Mouse (Mus musculus): ENCODE measurements around the gene Dnajc8. TPM values are rescaled to one million over a fixed set of nuclear protein-coding genes. Genes with fewer than 3 reads are reported as not detected.

Gene Dnajc8
- polyA plus RNA-seq, 1 experiment from 2014 or later, result 130 TPM

DNA sequence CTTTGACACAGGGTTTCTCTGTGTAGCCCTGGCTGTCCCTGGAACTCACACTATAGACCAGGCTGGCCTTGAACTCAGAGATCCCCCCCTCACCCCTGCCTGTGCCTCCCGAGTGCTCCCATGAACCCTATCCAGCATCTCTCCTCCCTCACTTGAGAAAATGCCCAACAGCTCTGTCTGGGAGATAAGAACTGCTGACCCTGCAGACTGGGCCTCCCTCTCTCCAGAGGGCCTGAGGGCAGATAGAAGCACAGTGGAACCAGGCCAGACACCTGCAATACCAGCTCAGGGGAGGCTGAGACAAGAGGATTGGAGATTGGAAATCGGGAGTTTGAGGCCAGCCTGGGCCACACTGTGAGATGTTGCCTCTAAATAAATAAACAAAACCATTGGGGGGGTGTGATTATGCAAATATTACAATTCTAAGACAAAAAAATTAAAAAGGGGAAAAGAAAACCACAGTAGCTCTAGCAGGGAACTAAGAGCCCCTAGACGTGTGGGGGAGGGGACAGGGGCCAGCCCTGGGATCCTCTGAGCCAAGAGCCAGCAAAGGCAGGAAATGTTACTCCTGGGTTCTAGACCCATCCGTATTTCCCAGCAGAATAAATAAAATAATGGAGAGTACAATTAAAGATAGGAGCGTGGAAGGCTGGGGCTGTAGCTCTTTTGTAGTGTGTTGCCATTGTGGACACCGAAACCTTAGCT, 30.2 kb upstream of the Dnajc8 start:
- Histone ChIP-seq H3K27ac (ENCODE audit: poor library complexity, severe bottlenecking) (no peak overlapping the region), H3K4me2 (no peak overlapping the region), H3K9ac (no peak overlapping the region), H3K9me3 (replicated peaks) (no peaks in the 10 kb centered on the region), H3K36me3 (peaks cover 6% of the 10 kb centered on the region; the same call in 1 of the 2 replicates), H3K4me1 (replicated peaks) (peaks cover 29% of the 10 kb centered on the region), H3K4me3 (no peak overlapping the region), H3K27me3 (replicated peaks) (no peaks in the 10 kb centered on the region)
- no peak for ATAC-seq (ENCODE audit: insufficient number of reproducible peaks, low FRiP score)
- 53% methylated on average over 6 of the region's 6 CpGs for WGBS

DNA sequence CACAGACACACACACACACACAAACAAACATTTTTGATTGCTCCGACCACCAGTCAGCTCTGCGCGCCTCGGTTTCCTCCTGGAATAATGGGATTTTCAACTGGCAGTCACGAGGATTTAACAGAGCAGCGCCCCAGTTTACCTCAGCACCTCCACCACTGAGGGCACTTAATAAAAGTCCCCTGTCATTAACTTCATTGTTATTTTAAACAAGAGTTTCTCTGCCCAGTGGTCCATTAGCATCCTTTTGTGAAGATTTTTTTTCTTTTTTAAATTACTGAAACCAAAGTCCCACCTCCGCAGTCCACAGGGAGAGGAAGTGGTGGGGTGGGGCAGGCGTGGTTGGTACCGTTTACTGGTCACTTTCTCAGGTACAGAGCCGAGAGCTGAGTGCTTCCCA, 29.6 kb upstream of the Dnajc8 start:
- peaks cover 3% of the 10 kb centered on the region; the same call in 1 of the 2 replicates for H3K36me3 ChIP-seq
- H3K27me3 ChIP-seq (replicated peaks), result no peaks in the 10 kb centered on the region
- H3K4me3 ChIP-seq, result no peak overlapping the region
- H3K4me1 ChIP-seq (replicated peaks), result peaks cover 29% of the 10 kb centered on the region
- H3K9ac ChIP-seq, result no peak overlapping the region
- no peak for ATAC-seq (ENCODE audit: insufficient number of reproducible peaks, low FRiP score)
- WGBS, result 62% methylated on average over 10 of the region's 10 CpGs
- H3K4me2 ChIP-seq, result no peak overlapping the region
- H3K27ac ChIP-seq (ENCODE audit: poor library complexity, severe bottlenecking), result no peak overlapping the region
- H3K9me3 ChIP-seq (replicated peaks), result no peaks in the 10 kb centered on the region

DNA sequence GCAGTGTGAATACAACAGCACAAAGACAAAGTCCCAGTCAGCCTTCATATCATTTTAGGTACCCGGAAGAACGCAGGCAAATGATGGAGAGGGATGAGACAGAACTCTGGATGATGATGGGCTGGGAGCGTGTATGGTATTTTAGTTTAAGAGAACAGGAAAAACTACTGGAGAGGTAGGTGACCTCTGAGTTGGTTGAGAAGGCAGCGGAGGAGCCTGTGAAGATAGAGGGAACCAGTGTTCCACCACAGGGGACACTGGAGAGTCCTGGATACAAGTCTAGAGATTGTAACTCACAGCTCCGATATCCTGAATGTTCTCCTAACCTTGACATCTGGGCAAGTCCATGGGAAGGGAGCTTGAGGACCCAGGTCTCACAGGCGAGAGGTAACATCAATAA, 29.1 kb upstream of the Dnajc8 start:
- Histone ChIP-seq H3K4me3 (no peak overlapping the region), H3K4me1 (replicated peaks) (peaks cover 29% of the 10 kb centered on the region), H3K27me3 (replicated peaks) (no peaks in the 10 kb centered on the region), H3K9ac (no peak overlapping the region), H3K27ac (ENCODE audit: poor library complexity, severe bottlenecking) (no peak overlapping the region), H3K4me2 (no peak overlapping the region), H3K36me3 (no peaks in the 10 kb centered on the region), H3K9me3 (replicated peaks) (no peaks in the 10 kb centered on the region)
- ATAC-seq (ENCODE audit: insufficient number of reproducible peaks, low FRiP score), result no peak
- WGBS, result 79% methylated on average over 6 of the region's 6 CpGs

DNA sequence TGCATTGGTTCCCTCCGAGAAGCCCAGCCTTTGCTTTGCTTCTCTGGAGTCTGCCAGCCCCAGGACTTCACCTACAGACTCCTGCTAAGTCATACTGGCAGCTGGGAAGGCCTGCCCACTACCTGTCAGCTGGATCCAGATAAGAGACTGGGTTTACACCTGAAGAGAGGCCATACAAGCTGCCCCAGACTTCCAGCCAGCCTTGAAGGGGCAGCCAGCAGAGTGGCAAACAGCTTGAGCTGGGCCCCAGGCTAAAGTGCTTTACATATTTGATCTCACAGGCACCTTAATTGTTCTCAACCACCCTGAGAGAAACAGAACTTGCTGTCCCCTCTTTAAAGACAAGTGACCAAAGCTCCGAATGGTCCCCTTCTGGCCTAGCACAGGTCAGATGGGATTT, 28.1 kb upstream of the Dnajc8 start:
- peak overlapping the region; percentile 29; the same call in 1 of the 2 replicates for H3K9ac ChIP-seq
- no peaks in the 10 kb centered on the region for H3K36me3 ChIP-seq
- H3K9me3 ChIP-seq (replicated peaks), result no peaks in the 10 kb centered on the region
- no peak overlapping the region for H3K27ac ChIP-seq (ENCODE audit: poor library complexity, severe bottlenecking)
- ATAC-seq (ENCODE audit: insufficient number of reproducible peaks, low FRiP score), result no peak
- H3K4me1 ChIP-seq (replicated peaks), result peaks cover 29% of the 10 kb centered on the region
- no peak overlapping the region for H3K4me2 ChIP-seq
- H3K27me3 ChIP-seq (replicated peaks), result no peaks in the 10 kb centered on the region
- 38% methylated on average over 2 of the region's 2 CpGs for WGBS
- no peak overlapping the region for H3K4me3 ChIP-seq

DNA sequence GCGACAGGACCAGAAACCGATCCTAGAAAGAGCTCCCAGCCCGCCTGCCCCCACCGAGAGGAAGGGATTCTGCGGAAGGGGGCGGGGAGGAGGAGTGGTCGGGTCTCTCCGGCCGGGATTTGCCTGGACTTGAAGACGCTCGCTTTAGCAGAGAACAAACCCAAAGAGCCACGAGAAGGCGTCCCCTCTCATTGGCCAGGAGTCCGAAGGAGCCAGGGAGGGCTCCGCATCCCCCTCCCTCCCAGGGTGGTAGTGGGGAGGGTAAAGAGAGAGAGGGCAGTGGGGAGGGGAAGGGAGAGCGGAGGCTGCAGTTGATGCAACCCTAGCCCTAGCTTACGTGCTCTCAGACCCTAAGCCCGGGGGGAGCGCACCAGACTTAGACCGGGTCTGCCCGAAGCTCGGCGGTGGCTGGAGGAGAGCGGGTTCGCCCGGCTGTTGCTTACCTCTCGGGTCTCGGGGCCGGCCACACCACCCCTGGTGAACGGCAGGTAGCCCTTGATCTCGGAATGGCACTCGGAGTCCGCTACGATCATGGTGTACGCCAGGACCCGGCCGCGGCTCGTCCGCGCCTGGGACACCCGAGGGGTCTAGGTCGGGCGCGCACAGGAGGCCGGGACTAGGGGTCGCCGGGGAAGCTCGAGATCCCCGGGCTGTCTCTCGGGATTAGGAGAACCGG, 25.6 kb upstream of the Dnajc8 start:
- peak; percentile 68 for ATAC-seq (ENCODE audit: insufficient number of reproducible peaks, low FRiP score)
- H3K4me2 ChIP-seq, result peak overlapping the region; percentile 76
- H3K4me1 ChIP-seq (replicated peaks), result peaks cover 39% of the 10 kb centered on the region
- peak overlapping the region; percentile 85 for H3K4me3 ChIP-seq
- H3K27ac ChIP-seq (ENCODE audit: poor library complexity, severe bottlenecking), result peak overlapping the region; percentile 74
- H3K27me3 ChIP-seq (replicated peaks), result no peaks in the 10 kb centered on the region
- under 1% methylated on average over 52 of the region's 52 CpGs for WGBS
- H3K36me3 ChIP-seq, result no peaks in the 10 kb centered on the region
- peak overlapping the region; percentile 83 for H3K9ac ChIP-seq
- no peaks in the 10 kb centered on the region for H3K9me3 ChIP-seq (replicated peaks)

DNA sequence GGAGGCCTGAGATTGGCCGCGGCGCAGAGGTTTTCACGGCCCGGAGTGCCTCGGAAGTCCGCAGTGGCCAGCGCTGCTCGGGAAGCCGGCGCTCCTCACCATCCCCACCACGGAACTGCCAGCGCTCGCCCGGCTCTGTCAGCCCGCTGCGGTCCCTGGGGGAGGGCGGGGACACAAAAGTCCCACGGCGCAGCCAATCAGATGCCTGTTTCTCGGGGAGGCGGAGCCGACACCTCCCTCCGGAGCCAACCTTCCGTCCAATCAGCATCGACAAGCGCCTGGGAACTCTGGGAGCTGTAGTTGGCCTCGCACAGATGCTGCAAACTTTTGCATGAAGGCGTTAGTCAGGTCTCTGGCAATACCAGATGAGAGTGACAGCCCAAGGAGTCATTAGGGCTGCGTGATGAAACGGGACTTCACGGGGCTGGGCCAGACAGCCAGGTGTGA, 25.0 kb upstream of the Dnajc8 start, which contains the start of gene Sesn2:
Gene Sesn2, minus strand, starts transcription at position 150 of the 447 bp plus-strand sequence.
- ATAC-seq (ENCODE audit: insufficient number of reproducible peaks, low FRiP score), result peak; percentile 93
- Histone ChIP-seq H3K4me2 (peak within 1 kb of the TSS; percentile 76), H3K9ac (peak within 1 kb of the TSS; percentile 83), H3K9me3 (replicated peaks) (no peaks in the 10 kb centered on the region), H3K4me3 (peak within 1 kb of the TSS; percentile 85), H3K27ac (ENCODE audit: poor library complexity, severe bottlenecking) (peak within 1 kb of the TSS; percentile 74), H3K36me3 (no peaks in the 10 kb centered on the region), H3K27me3 (replicated peaks) (no peaks in the 10 kb centered on the region), H3K4me1 (replicated peaks) (peaks cover 33% of the 10 kb centered on the region)
- under 1% methylated on average over 32 of the region's 32 CpGs for WGBS

DNA sequence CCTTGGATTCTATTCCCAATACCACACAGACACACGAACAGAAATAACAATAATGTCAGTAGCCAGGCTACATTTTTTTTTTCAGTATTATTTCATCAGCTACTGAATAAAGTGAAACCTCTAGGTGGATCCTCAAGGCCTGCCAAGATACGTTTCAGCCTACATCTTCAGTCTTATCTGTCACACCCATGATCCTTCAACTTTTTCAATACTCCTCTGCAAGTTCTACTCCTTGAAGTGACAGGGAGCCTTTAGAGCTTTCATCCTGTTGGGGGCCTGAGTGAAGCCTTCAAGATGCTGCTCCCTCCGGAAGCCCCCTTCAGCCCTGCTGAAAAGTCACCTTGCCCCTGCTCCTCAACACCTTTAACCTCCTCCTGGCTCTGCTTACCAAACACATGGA, 23.3 kb upstream of the Dnajc8 start:
- Histone ChIP-seq H3K9ac (no peak overlapping the region), H3K4me1 (replicated peaks) (peaks cover 29% of the 10 kb centered on the region), H3K27me3 (replicated peaks) (no peaks in the 10 kb centered on the region), H3K9me3 (replicated peaks) (no peaks in the 10 kb centered on the region), H3K4me3 (no peak overlapping the region), H3K36me3 (no peaks in the 10 kb centered on the region), H3K4me2 (no peak overlapping the region), H3K27ac (ENCODE audit: poor library complexity, severe bottlenecking) (no peak overlapping the region)
- WGBS, result 64% methylated on average over 3 of the region's 3 CpGs
- no peak for ATAC-seq (ENCODE audit: insufficient number of reproducible peaks, low FRiP score)

DNA sequence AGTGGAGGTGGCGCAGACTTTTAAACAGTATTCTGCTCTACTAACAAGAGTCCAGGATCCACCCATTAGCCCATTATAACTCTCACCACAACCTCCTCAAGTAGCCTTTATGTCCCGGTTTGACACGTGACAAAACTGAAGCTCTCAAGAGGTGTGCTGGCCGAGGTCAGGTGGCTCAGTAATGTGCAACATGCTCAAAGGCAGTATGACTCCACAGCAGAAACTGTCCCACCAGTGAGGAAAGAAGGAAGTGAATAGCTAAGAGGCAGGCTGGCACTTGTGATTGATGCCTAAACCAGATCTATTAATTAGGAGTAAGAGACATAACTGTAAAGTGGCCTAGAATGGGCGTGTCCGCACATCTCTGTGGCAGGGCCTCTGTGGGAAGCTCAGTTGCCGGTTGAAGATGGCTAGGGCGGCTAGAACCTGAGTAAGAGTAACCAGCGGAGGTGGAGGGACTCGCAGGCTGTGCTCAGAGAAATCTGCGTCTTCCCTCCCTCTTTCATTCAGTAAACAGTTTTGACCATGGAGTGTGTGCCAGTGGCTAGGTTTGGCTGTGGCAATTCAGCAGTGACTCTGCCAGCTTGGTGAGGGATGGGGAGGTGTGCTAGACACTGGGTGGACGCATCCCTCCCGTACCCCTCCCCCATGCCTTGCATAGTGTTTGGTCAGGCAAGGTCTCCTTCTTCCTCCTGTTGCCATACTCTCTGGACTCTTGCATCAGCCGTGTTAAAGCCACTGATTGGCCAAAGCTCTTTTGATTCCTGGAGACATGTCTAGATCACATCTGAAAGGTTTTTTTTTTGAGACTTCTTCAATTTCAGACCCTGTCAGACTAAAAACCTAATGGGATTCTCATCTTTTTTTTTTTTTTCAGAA, 21.7 kb upstream of the Dnajc8 start:
- Histone ChIP-seq H3K4me3 (no peak overlapping the region), H3K4me1 (replicated peaks) (peaks cover 16% of the 10 kb centered on the region), H3K36me3 (no peaks in the 10 kb centered on the region), H3K27ac (ENCODE audit: poor library complexity, severe bottlenecking) (no peak overlapping the region), H3K4me2 (peak overlapping the region; percentile 2; the same call in 1 of the 2 replicates), H3K9ac (no peak overlapping the region), H3K9me3 (replicated peaks) (no peaks in the 10 kb centered on the region), H3K27me3 (replicated peaks) (no peaks in the 10 kb centered on the region)
- WGBS, result 39% methylated on average over 14 of the region's 14 CpGs
- ATAC-seq (ENCODE audit: insufficient number of reproducible peaks, low FRiP score), result no peak

DNA sequence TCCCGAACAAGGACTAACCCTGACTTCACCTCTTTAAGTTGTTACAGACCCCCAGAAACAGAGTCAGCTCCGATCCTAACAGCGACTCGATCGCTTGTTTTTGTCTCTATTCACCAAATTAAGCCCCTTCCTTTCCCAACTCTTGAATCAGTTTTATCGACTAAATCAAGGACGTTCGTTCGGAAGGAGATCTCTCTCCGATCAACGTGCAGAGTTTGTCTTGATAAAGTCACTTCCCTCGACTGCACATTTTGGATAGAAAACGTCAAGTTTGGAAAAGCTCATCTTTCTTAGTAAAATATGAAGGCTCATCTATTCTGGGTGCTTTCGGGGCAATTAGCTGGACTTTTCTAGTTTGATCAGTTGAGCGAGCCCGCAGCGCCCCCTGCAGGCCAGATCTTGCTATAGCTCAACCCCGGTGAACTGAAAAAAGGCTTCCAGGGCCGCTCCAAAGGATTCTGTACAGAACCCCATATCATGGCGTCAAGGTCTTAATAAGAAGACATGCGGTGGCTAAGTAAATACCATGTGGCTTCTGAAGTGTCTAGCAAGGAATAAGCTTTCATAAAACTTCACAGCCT, 20.7 kb upstream of the Dnajc8 start:
- no peak for ATAC-seq (ENCODE audit: insufficient number of reproducible peaks, low FRiP score)

DNA sequence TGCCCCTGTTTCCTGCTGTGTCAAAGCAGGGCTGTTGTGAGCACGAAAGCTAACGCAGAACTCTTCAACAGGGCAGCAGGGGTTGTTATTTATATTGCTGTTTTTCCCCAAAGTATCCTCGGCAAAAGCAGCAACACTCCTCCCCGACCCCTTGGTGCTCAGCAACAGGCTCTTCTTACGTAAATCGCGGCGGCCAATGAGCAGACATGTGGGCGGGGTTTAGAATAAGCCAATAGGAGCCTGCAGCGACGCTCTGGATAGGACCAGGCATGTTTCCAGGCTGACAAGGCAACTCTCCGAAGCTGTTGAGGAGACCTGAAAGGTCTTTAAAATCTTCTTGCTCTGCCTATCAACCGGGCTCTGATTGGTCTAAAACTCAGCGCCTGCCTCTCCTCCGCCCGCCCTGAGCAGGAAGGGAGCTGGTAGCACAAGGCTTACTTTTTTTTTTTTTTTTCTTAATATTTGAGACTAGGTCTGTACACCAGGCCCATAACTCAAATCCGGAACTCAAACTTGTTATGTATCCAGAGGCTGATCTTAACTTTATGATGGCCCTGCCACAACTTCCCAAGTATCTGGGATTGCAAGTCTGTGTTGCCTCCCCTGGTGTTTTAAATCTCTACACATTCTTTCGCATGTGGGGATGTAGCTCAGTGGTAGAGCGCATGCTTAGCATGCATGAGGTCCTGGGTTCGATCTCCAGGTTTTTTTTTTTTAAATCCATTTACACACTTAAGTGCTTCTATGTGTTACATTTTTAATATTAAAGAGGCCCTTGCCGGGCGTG, 19.8 kb upstream of the Dnajc8 start:
- Histone ChIP-seq H3K36me3 (no peaks in the 10 kb centered on the region), H3K9me3 (replicated peaks) (no peaks in the 10 kb centered on the region), H3K27ac (ENCODE audit: poor library complexity, severe bottlenecking) (peak overlapping the region; percentile 93), H3K4me3 (peak overlapping the region; percentile 56), H3K4me1 (replicated peaks) (peaks cover 11% of the 10 kb centered on the region), H3K9ac (peak overlapping the region; percentile 80), H3K4me2 (peak overlapping the region; percentile 99), H3K27me3 (replicated peaks) (no peaks in the 10 kb centered on the region)
- WGBS, result 20% methylated on average over 22 of the region's 22 CpGs
- peak; percentile 97 for ATAC-seq (ENCODE audit: insufficient number of reproducible peaks, low FRiP score)

More for the DNA sequence above, 20.7 kb upstream of the Dnajc8 start:
- no peaks in the 10 kb centered on the region for H3K27me3 ChIP-seq (replicated peaks)
- H3K27ac ChIP-seq (ENCODE audit: poor library complexity, severe bottlenecking), result peak overlapping the region; percentile 93
- H3K4me3 ChIP-seq, result peak overlapping the region; percentile 56
- 2% methylated on average over 21 of the region's 21 CpGs for WGBS
- no peaks in the 10 kb centered on the region for H3K36me3 ChIP-seq
- peaks cover 11% of the 10 kb centered on the region for H3K4me1 ChIP-seq (replicated peaks)
- peak overlapping the region; percentile 99 for H3K4me2 ChIP-seq
- no peaks in the 10 kb centered on the region for H3K9me3 ChIP-seq (replicated peaks)
- H3K9ac ChIP-seq, result peak overlapping the region; percentile 80

Data from heart, embryonic 12.5 days (tissue).